Mouse (Mus musculus) heart, embryonic 13.5 days (tissue): ENCODE measurements around the gene Azin2. TPM values are rescaled to one million over a fixed set of nuclear protein-coding genes. Genes with fewer than 3 reads are reported as not detected.

Source experiments
- ATAC-seq: fragments of 200-750 bp; cut with Nextera tagmentation; 2 replicates; pipeline ENCODE4 v1.8.0; 2017; ENCODE audit warnings: moderate TSS enrichment; ENCODE audit not compliant: insufficient number of reproducible peaks, low FRiP score, low TSS enrichment; ENCODE audit errors: extremely low read depth
- H3K27ac ChIP-seq: fragments of 300-500 bp; sonication (generic); replicated peaks from 2 replicates; pipeline ENCODE4 v1.5.1; 2015; ENCODE audit warnings: moderate library complexity, mild to moderate bottlenecking, inconsistent platforms
- H3K27me3 ChIP-seq: fragments of 300-500 bp; sonication (generic); replicated peaks from 2 replicates; pipeline ENCODE4 v1.6.1; 2015; ENCODE audit warnings: mild to moderate bottlenecking, inconsistent platforms
- H3K36me3 ChIP-seq: fragments of 300-500 bp; sonication (generic); 2 replicates; pipeline ENCODE4 v1.6.1; 2015; ENCODE audit warnings: mild to moderate bottlenecking, inconsistent platforms
- H3K4me1 ChIP-seq: fragments of 300-500 bp; sonication (generic); 2 replicates; pipeline ENCODE4 v1.6.1; 2015; ENCODE audit warnings: inconsistent platforms
- H3K4me2 ChIP-seq: fragments of 300-500 bp; sonication (generic); 2 replicates; pipeline ENCODE4 v1.6.1; 2015; ENCODE audit warnings: inconsistent platforms, mild to moderate bottlenecking, moderate library complexity
- H3K4me3 ChIP-seq: fragments of 300-500 bp; sonication (generic); 2 replicates; pipeline ENCODE4 v1.5.1; 2015; ENCODE audit warnings: moderate library complexity, mild to moderate bottlenecking, inconsistent platforms
- H3K9ac ChIP-seq: fragments of 300-500 bp; sonication (generic); 2 replicates; pipeline ENCODE4 v1.6.1; 2015; ENCODE audit warnings: inconsistent platforms, mild to moderate bottlenecking, moderate library complexity
- H3K9me3 ChIP-seq: fragments of 300-500 bp; sonication (generic); 2 replicates; pipeline ENCODE4 v1.6.1; 2016; ENCODE audit warnings: inconsistent platforms
- WGBS: fragments of 180-500 bp; shearing (Covaris S2); methylation state at CpG from one replicate; pipeline ENCODE4 v1.1.7; 2015; ENCODE audit warnings: mixed read lengths; 5-methylcytosine and 5-hydroxymethylcytosine counted together
- polyA plus RNA-seq: library from polyadenylated mRNA; unstranded; fragments of >200 nt; fragmentation: Nextera tagmentation; extraction: Ambion mirVana; gene quantifications from 2 replicates; pipeline ENCODE4 v1.2.1, GENCODE M21; 2015

The Azin2 gene
- polyA plus RNA-seq, 1 experiment from 2014 or later, result 7.4 TPM

- ATAC-seq, result no peak
- Histone ChIP-seq H3K4me3 (no peak overlapping the region), H3K27ac (no peak overlapping the region), H3K9ac (no peak overlapping the region), H3K36me3 (no peaks in the 10 kb centered on the region), H3K9me3 (no peaks in the 10 kb centered on the region), H3K4me2 (no peak overlapping the region), H3K27me3 (no peaks in the 10 kb centered on the region), H3K4me1 (no peaks in the 10 kb centered on the region)
- 59% methylated on average over 3 of the region's 3 CpGs for WGBS
These were observed 15.0 kb upstream of the Azin2 start for GRCm38 (mm10) chr4:128977217-128977616.

- WGBS, result 80% methylated on average over 4 of the region's 4 CpGs
- no peak overlapping the region for H3K27ac ChIP-seq
- no peaks in the 10 kb centered on the region for H3K4me1 ChIP-seq
- no peak overlapping the region for H3K4me2 ChIP-seq
- no peak for ATAC-seq
- H3K9ac ChIP-seq, result no peak overlapping the region
- H3K4me3 ChIP-seq, result no peak overlapping the region
- H3K27me3 ChIP-seq, result no peaks in the 10 kb centered on the region
- no peaks in the 10 kb centered on the region for H3K36me3 ChIP-seq
- H3K9me3 ChIP-seq, result no peaks in the 10 kb centered on the region
These were observed 14.3 kb upstream of the Azin2 start for GRCm38 (mm10) chr4:128976577-128976976.

GRCm38 (mm10) chr4:128974677-128975076 lies 12.4 kb upstream of the Azin2 start:
- 80% methylated on average over 8 of the region's 8 CpGs for WGBS
- ATAC-seq, result no peak
- no peaks in the 10 kb centered on the region for H3K4me1 ChIP-seq

GRCm38 (mm10) chr4:128971065-128971694 lies 8.9 kb upstream of the Azin2 start:
- Histone ChIP-seq H3K4me3 (no peak overlapping the region), H3K4me2 (no peak overlapping the region), H3K9me3 (no peaks in the 10 kb centered on the region), H3K9ac (no peak overlapping the region), H3K36me3 (no peaks in the 10 kb centered on the region), H3K4me1 (peaks cover 11% of the 10 kb centered on the region), H3K27me3 (peaks cover 10% of the 10 kb centered on the region), H3K27ac (no peak overlapping the region)
- ATAC-seq, result no peak
- 40% methylated on average over 14 of the region's 14 CpGs for WGBS

More at GRCm38 (mm10) chr4:128974677-128975076, 12.4 kb upstream of the Azin2 start:
- Histone ChIP-seq H3K9ac (no peak overlapping the region), H3K4me2 (no peak overlapping the region), H3K4me3 (no peak overlapping the region), H3K9me3 (no peaks in the 10 kb centered on the region), H3K27ac (no peak overlapping the region), H3K36me3 (no peaks in the 10 kb centered on the region), H3K27me3 (peaks cover 2% of the 10 kb centered on the region; the same call in 1 of the 2 replicates)

- 59% methylated on average over 7 of the region's 8 CpGs for WGBS
- peaks cover 11% of the 10 kb centered on the region for H3K4me1 ChIP-seq
- no peak for ATAC-seq
- H3K4me2 ChIP-seq, result no peak overlapping the region
- H3K36me3 ChIP-seq, result no peaks in the 10 kb centered on the region
- H3K27ac ChIP-seq, result no peak overlapping the region
- H3K9ac ChIP-seq, result no peak overlapping the region
- H3K9me3 ChIP-seq, result no peaks in the 10 kb centered on the region
- peaks cover 15% of the 10 kb centered on the region for H3K27me3 ChIP-seq
- H3K4me3 ChIP-seq, result no peak overlapping the region
These were observed 8.2 kb upstream of the Azin2 start for GRCm38 (mm10) chr4:128970417-128970807.

- no peak overlapping the region for H3K4me2 ChIP-seq
- no peak for ATAC-seq
- no peak overlapping the region for H3K4me3 ChIP-seq
- no peaks in the 10 kb centered on the region for H3K36me3 ChIP-seq
- H3K27ac ChIP-seq, result no peak overlapping the region
- whole genome bisulfite sequencing, result 65% methylated on average over 18 of the region's 18 CpGs
- no peak overlapping the region for H3K9ac ChIP-seq
- peaks cover 11% of the 10 kb centered on the region for H3K4me1 ChIP-seq
- no peaks in the 10 kb centered on the region for H3K9me3 ChIP-seq
- H3K27me3 ChIP-seq, result peaks cover 21% of the 10 kb centered on the region
These were observed 7.6 kb upstream of the Azin2 start for GRCm38 (mm10) chr4:128969607-128970416.

- no peaks in the 10 kb centered on the region for H3K36me3 ChIP-seq
- 56% methylated on average over 5 of the region's 5 CpGs for WGBS
- no peaks in the 10 kb centered on the region for H3K9me3 ChIP-seq
- peaks cover 28% of the 10 kb centered on the region for H3K27me3 ChIP-seq
- no peak overlapping the region for H3K27ac ChIP-seq
- ATAC-seq, result no peak
- no peak overlapping the region for H3K4me3 ChIP-seq
- no peak overlapping the region for H3K9ac ChIP-seq
- H3K4me1 ChIP-seq, result peaks cover 11% of the 10 kb centered on the region
- no peak overlapping the region for H3K4me2 ChIP-seq
These were observed 6.8 kb upstream of the Azin2 start for GRCm38 (mm10) chr4:128969081-128969480.

GRCm38 (mm10) chr4:128966751-128967150 lies 4.5 kb upstream of the Azin2 start:
- no peaks in the 10 kb centered on the region for H3K36me3 ChIP-seq
- peaks cover 40% of the 10 kb centered on the region for H3K27me3 ChIP-seq
- H3K4me1 ChIP-seq, result peaks cover 21% of the 10 kb centered on the region
- no peaks in the 10 kb centered on the region for H3K9me3 ChIP-seq
- no peak for ATAC-seq
- no peak overlapping the region for H3K4me3 ChIP-seq
- H3K9ac ChIP-seq, result 0 out of 2 replicates have a peak overlapping the region, but pooled peaks have one; percentile 7
- H3K4me2 ChIP-seq, result peak overlapping the region; percentile 18; the same call in 1 of the 2 replicates
- WGBS, result 21% methylated on average over 7 of the region's 7 CpGs
- H3K27ac ChIP-seq, result no peak overlapping the region

GRCm38 (mm10) chr4:128962926-128963290 lies 666 bp upstream of the Azin2 start:
- Histone ChIP-seq H3K9ac (peak overlapping the region; percentile 88), H3K36me3 (no peaks in the 10 kb centered on the region), H3K9me3 (no peaks in the 10 kb centered on the region), H3K4me1 (peaks cover 40% of the 10 kb centered on the region), H3K27ac (0 out of 2 replicates have a peak overlapping the region, but pooled peaks have one; percentile 46), H3K4me2 (peak overlapping the region; percentile 94), H3K4me3 (peak overlapping the region; percentile 73), H3K27me3 (peaks cover 55% of the 10 kb centered on the region)
- 12% methylated on average over 9 of the region's 9 CpGs for WGBS
- no peak for ATAC-seq

GRCm38 (mm10) chr4:128961301-128962028 lies 777 bp downstream of the Azin2 start:
- Histone ChIP-seq H3K4me2 (peak overlapping the region; percentile 94), H3K9me3 (no peaks in the 10 kb centered on the region), H3K9ac (peak overlapping the region; percentile 88), H3K4me3 (peak overlapping the region; percentile 73), H3K36me3 (no peaks in the 10 kb centered on the region), H3K27me3 (peaks cover 55% of the 10 kb centered on the region), H3K27ac (no peak overlapping the region), H3K4me1 (peaks cover 41% of the 10 kb centered on the region)
- no peak for ATAC-seq
- WGBS, result 7% methylated on average over 16 of the region's 16 CpGs

- WGBS, result 73% methylated on average over 17 of the region's 17 CpGs
- Histone ChIP-seq H3K9me3 (no peaks in the 10 kb centered on the region), H3K4me2 (no peak overlapping the region), H3K9ac (no peak overlapping the region), H3K4me1 (peaks cover 40% of the 10 kb centered on the region), H3K27me3 (peaks cover 57% of the 10 kb centered on the region), H3K27ac (no peak overlapping the region), H3K36me3 (no peaks in the 10 kb centered on the region), H3K4me3 (no peak overlapping the region)
- no peak for ATAC-seq
These were observed 2.6 kb downstream of the Azin2 start for GRCm38 (mm10) chr4:128959676-128960075.
